In genomic region chrX:103288485-103289330, GRCm38 (mm10) we compare ENCODE assay signal across 7 mouse cellular contexts. TPM values are rescaled to one million over a fixed set of nuclear protein-coding genes. Genes with fewer than 3 reads are reported as not detected.
DNase-seq lines count a peak whose midpoint lies in the region; ATAC-seq lines count a peak whose summit lies in the region.

No protein-coding gene starts in this region.

- H3K27me3 ChIP-seq in embryonic facial prominence, embryonic 10.5 days (replicated peaks; ENCODE audit: low read depth, poor library complexity, severe bottlenecking) = peaks cover 85% of the 10 kb centered on the region
- H3K27me3 ChIP-seq in hindbrain, embryonic 13.5 days = peaks cover 45% of the 10 kb centered on the region

- H3K9ac ChIP-seq in hindbrain, embryonic 13.5 days = no peak overlapping the region

- peak overlapping the region; percentile 47 for H3K4me2 ChIP-seq in hindbrain, embryonic 13.5 days

- peak; percentile 2 for DNase-seq in lung, adult 18-20 months
- DNase-seq in lung, postnatal 25 days (ENCODE audit: low spot score) = no peak
- DNase-seq in embryonic facial prominence, embryonic 10.5 days (ENCODE audit: low spot score) = peak; percentile 62
- DNase-seq in gastrocnemius, postnatal 14 days = no peak

- H3K27ac ChIP-seq in embryonic facial prominence, embryonic 10.5 days (replicated peaks) = no peak overlapping the region
- H3K27ac ChIP-seq in hindbrain, embryonic 13.5 days = peak overlapping the region; percentile 35

- peak overlapping the region; percentile 36 for H3K4me3 ChIP-seq in embryonic facial prominence, embryonic 10.5 days
- H3K4me3 ChIP-seq in hindbrain, embryonic 13.5 days = peak overlapping the region; percentile 19

- 31% methylated on average over 25 of the region's 25 CpGs for WGBS in embryonic facial prominence, embryonic 10.5 days
- WGBS in hindbrain, embryonic 13.5 days = 20% methylated on average over 25 of the region's 25 CpGs

- no peaks in the 10 kb centered on the region for H3K36me3 ChIP-seq in embryonic facial prominence, embryonic 10.5 days (replicated peaks)
- no peaks in the 10 kb centered on the region for H3K36me3 ChIP-seq in hindbrain, embryonic 13.5 days

- H3K9me3 ChIP-seq in embryonic facial prominence, embryonic 10.5 days = no peaks in the 10 kb centered on the region
- H3K9me3 ChIP-seq in hindbrain, embryonic 13.5 days = no peaks in the 10 kb centered on the region

- peak; percentile 89 for ATAC-seq in hindbrain, embryonic 13.5 days (ENCODE audit: low FRiP score)
- peak; percentile 48; the same call in 1 of the 2 replicates for ATAC-seq in megakaryocyte progenitor cell, adult 5-6 weeks (replicated peaks; ENCODE audit: poor library complexity)
- no peak for ATAC-seq in monocyte, adult 5-6 weeks (replicated peaks; ENCODE audit: insufficient number of reproducible peaks, low FRiP score, low TSS enrichment, poor library complexity, severe bottlenecking)

- H3K4me1 ChIP-seq in embryonic facial prominence, embryonic 10.5 days = 0 out of 2 replicates have a peak, but pooled peaks cover 12% of the 10 kb centered on the region
- peaks cover 9% of the 10 kb centered on the region for H3K4me1 ChIP-seq in hindbrain, embryonic 13.5 days (replicated peaks)

- intact Hi-C loops in gastrocnemius, postnatal 14 days (cut with DNase I; ENCODE audit: low total_unique reads) = no loop called here

RNA-seq across cellular contexts. Expression of gene Cdx4, which starts 32.5 kb away (rescaled TPM):
- polyA plus RNA-seq in embryonic facial prominence, embryonic 10.5 days (2016; fragmentation: Nextera tagmentation; extraction: Ambion mirVana) = not detected in 2 replicates
- not detected in 2 replicates for polyA plus RNA-seq in hindbrain, embryonic 13.5 days (2015; fragmentation: Nextera tagmentation; extraction: Ambion mirVana)
- total RNA-seq in megakaryocyte progenitor cell, adult 5-6 weeks (2015) = not detected in 2 replicates
- total RNA-seq in megakaryocyte progenitor cell, adult 5-6 weeks (2017) = not detected in 2 replicates
- total RNA-seq in monocyte, adult 5-6 weeks (2017) = not detected in 3 replicates
- total RNA-seq in gastrocnemius, postnatal 14 days (2021) = not detected

Comparison
In these comparisons a context has a peak if more than half of its experiments do, and no peak if none do; other contexts are left out.
1. DNase-seq: peak in lung, adult 18-20 months (2 of 2) and embryonic facial prominence, embryonic 10.5 days (single experiment); none in lung, postnatal 25 days (single experiment) and gastrocnemius, postnatal 14 days (single experiment).